Comparison of ENCODE assay signal across 8 mouse cellular contexts in genomic region chr11:83442596-83443267, GRCm38 (mm10). TPM values are rescaled to one million over a fixed set of nuclear protein-coding genes. Genes with fewer than 3 reads are reported as not detected.
DNase-seq lines count a peak whose midpoint lies in the region; ATAC-seq lines count a peak whose summit lies in the region.

No protein-coding gene starts in this region.

- peaks cover 15% of the 10 kb centered on the region; the same call in 1 of the 2 replicates for H3K4me1 ChIP-seq in intestine, embryonic 14.5 days (replicated peaks; ENCODE audit: control insufficient read depth, insufficient read depth, low read length)

- H3K9me3 ChIP-seq in intestine, embryonic 14.5 days (ENCODE audit: control insufficient read depth, low read length): no peaks in the 10 kb centered on the region

- H3K9ac ChIP-seq in intestine, embryonic 14.5 days (ENCODE audit: low read length): no peak overlapping the region

- no peak overlapping the region for H3K27ac ChIP-seq in intestine, embryonic 14.5 days (ENCODE audit: low read depth)

- peak; percentile 72 for DNase-seq in right cerebral cortex, adult 18-20 months
- no peak for DNase-seq in right cerebral cortex, postnatal 25 days
- DNase-seq in cerebellum, postnatal 36 days: peak; percentile 81 to 91
- DNase-seq in gastrocnemius, postnatal 10 days: peak; percentile 74
- DNase-seq in intestine, embryonic 14.5 days (ENCODE audit: low spot score): peak; percentile 91
- peak; percentile 83 to 87 for DNase-seq in left cerebral cortex, postnatal 14 days (ENCODE audit: low spot score in 2 of 2)
- DNase-seq in right cerebral cortex, adult 2 months (ENCODE audit: low spot score in 2 of 2): peak; percentile 85 to 90

- H3K4me3 ChIP-seq in intestine, embryonic 14.5 days (ENCODE audit: low read depth, low read length): no peak overlapping the region

- WGBS in intestine, embryonic 14.5 days: 15% methylated on average over 29 of the region's 29 CpGs

- peak; percentile 37; the same call in 1 of the 2 replicates for ATAC-seq in intestine, embryonic 14.5 days (replicated peaks; ENCODE audit: low FRiP score, low TSS enrichment, low read depth)
- peak; percentile 54 for ATAC-seq in megakaryocyte progenitor cell, adult 5-6 weeks (replicated peaks; ENCODE audit: poor library complexity)

- H3K27me3 ChIP-seq in intestine, embryonic 14.5 days (replicated peaks; ENCODE audit: control insufficient read depth, insufficient read depth, low read length): peaks cover 48% of the 10 kb centered on the region

- no peaks in the 10 kb centered on the region for H3K36me3 ChIP-seq in intestine, embryonic 14.5 days (ENCODE audit: control insufficient read depth, insufficient read depth, low read length)

- intact Hi-C loops in left cerebral cortex, postnatal 14 days (cut with DNase I): loop anchor here (1.0 to 5.0 kb wide), 2 partner anchors 30 to 295 kb away; no protein-coding TSS in a partner anchor

- H3K4me2 ChIP-seq in intestine, embryonic 14.5 days (ENCODE audit: low read length): peak overlapping the region; percentile 12; the same call in 1 of the 2 replicates

RNA-seq across cellular contexts. Expression of gene 1700020L24Rik, which starts 5.3 kb away (rescaled TPM):
- total RNA-seq in gastrocnemius, postnatal 10 days (2021): under 1 TPM in 1 of 2 experiments, not detected in 1; 0.29 TPM
- polyA plus RNA-seq in intestine, embryonic 14.5 days (2014; fragmentation: Nextera tagmentation; extraction: Ambion mirVana): 1.3 and 1.4 TPM in 2 replicates
- not detected for total RNA-seq in left cerebral cortex, postnatal 14 days (2021)
- total RNA-seq in megakaryocyte progenitor cell, adult 5-6 weeks (2015): 30.8 and 38.7 TPM in 2 replicates
- 77.0 and 80.6 TPM in 2 replicates for total RNA-seq in megakaryocyte progenitor cell, adult 5-6 weeks (2017)

RNA-seq across cellular contexts. Expression of gene Gas2l2, which starts 13.5 kb away (rescaled TPM):
- total RNA-seq in gastrocnemius, postnatal 10 days (2021): not detected
- 0.09 TPM in 1 of 2 replicates, not detected in the other for polyA plus RNA-seq in intestine, embryonic 14.5 days (2014; fragmentation: Nextera tagmentation; extraction: Ambion mirVana)
- total RNA-seq in left cerebral cortex, postnatal 14 days (2021): under 1 TPM in 1 of 2 experiments, not detected in 1; 0.34 TPM
- total RNA-seq in megakaryocyte progenitor cell, adult 5-6 weeks (2015): 0.15 and 0.30 TPM in 2 replicates
- 0.20 and 0.21 TPM in 2 replicates for total RNA-seq in megakaryocyte progenitor cell, adult 5-6 weeks (2017)

RNA-seq across cellular contexts. Expression of gene Mmp28, which starts 20.1 kb away (rescaled TPM):
- 1 to 10 TPM; 3.7 to 4.6 TPM for total RNA-seq in gastrocnemius, postnatal 10 days (2021)
- 1.2 and 1.5 TPM in 2 replicates for polyA plus RNA-seq in intestine, embryonic 14.5 days (2014; fragmentation: Nextera tagmentation; extraction: Ambion mirVana)
- total RNA-seq in left cerebral cortex, postnatal 14 days (2021): 1 to 10 TPM; 3.9 to 5.8 TPM
- 4.7 and 7.2 TPM in 2 replicates for total RNA-seq in megakaryocyte progenitor cell, adult 5-6 weeks (2015)
- total RNA-seq in megakaryocyte progenitor cell, adult 5-6 weeks (2017): 3.4 and 5.0 TPM in 2 replicates

RNA-seq across cellular contexts. Expression of gene Taf15, which starts 30.2 kb away (rescaled TPM):
- 10 to 100 TPM; 21.1 to 29.7 TPM for total RNA-seq in gastrocnemius, postnatal 10 days (2021)
- polyA plus RNA-seq in intestine, embryonic 14.5 days (2014; fragmentation: Nextera tagmentation; extraction: Ambion mirVana): 13.5 and 14.1 TPM in 2 replicates
- total RNA-seq in left cerebral cortex, postnatal 14 days (2021): 10 to 100 TPM; 52.0 to 62.1 TPM
- total RNA-seq in megakaryocyte progenitor cell, adult 5-6 weeks (2015): 68.8 and 73.2 TPM in 2 replicates
- total RNA-seq in megakaryocyte progenitor cell, adult 5-6 weeks (2017): 25.2 and 49.7 TPM in 2 replicates

RNA-seq across cellular contexts. Expression of gene Rasl10b, which starts 33.8 kb away (rescaled TPM):
- under 1 TPM; 0.75 to 0.81 TPM for total RNA-seq in gastrocnemius, postnatal 10 days (2021)
- polyA plus RNA-seq in intestine, embryonic 14.5 days (2014; fragmentation: Nextera tagmentation; extraction: Ambion mirVana): 1.7 and 2.3 TPM in 2 replicates
- 100 to 1,000 TPM; 229 to 234 TPM for total RNA-seq in left cerebral cortex, postnatal 14 days (2021)
- total RNA-seq in megakaryocyte progenitor cell, adult 5-6 weeks (2015): not detected in 2 replicates
- total RNA-seq in megakaryocyte progenitor cell, adult 5-6 weeks (2017): 0.14 TPM in 1 of 2 replicates, not detected in the other

Comparison
In these comparisons a context has a peak if more than half of its experiments do, and no peak if none do; other contexts are left out.
1. RNA of gene 1700020L24Rik, which starts 5.3 kb away (total RNA-seq): 30.8 to 80.6 TPM in megakaryocyte progenitor cell, adult 5-6 weeks; 0.29 TPM in gastrocnemius, postnatal 10 days and not detected in left cerebral cortex, postnatal 14 days; every median in the first group is over 10 times any median in the second.